Comparison of ENCODE assay signal across 20 mouse cellular contexts in the genomic region with DNA sequence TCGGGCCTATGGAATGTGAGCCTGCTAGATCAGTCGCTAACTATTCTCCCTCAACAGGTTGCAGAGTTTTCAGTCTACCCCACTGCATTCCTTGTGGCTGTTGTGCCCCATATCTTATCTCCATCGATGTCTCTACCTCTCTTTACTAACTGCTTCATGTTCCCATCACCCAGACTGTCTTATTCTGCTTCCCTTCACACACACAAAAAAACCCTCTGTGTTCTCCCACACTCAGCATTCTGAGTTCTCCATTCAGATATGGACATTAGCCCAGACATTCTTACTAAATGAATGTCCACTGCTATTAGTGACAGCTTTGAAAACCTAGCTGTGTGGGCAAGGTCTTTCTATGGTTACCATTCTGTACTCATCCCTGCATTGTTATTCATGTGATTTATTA. TPM values are rescaled to one million over a fixed set of nuclear protein-coding genes. Genes with fewer than 3 reads are reported as not detected.
DNase-seq lines count a peak whose midpoint lies in the region.
"Had no signal": no experiment of that assay in that cellular context is flagged by ENCODE, and none has a peak within 500 bp of the region (broad histone marks: within the 10 kb centered on the region; RNA-seq: fewer than 3 reads in every experiment).

No protein-coding gene starts in this region.

- 69% methylated on average over 3 of the region's 3 CpGs for WGBS in heart, embryonic 10.5 days

- no peaks in the 10 kb centered on the region for H3K27me3 ChIP-seq in heart, embryonic 10.5 days (ENCODE audit: insufficient read depth, poor library complexity, severe bottlenecking)
- H3K27me3 ChIP-seq: forebrain, embryonic 13.5 days; Patski had no signal

- H3K4me3 ChIP-seq in heart, embryonic 10.5 days: no peak overlapping the region
- H3K4me3 ChIP-seq: forebrain, embryonic 10.5 days; forebrain, embryonic 13.5 days had no signal

- peaks cover 6% of the 10 kb centered on the region; the same call in 1 of the 2 replicates for H3K9me3 ChIP-seq in heart, embryonic 10.5 days
- H3K9me3 ChIP-seq: forebrain, embryonic 10.5 days; forebrain, embryonic 13.5 days had no signal

- no peaks in the 10 kb centered on the region for H3K36me3 ChIP-seq in heart, embryonic 10.5 days
- H3K36me3 ChIP-seq: forebrain, embryonic 10.5 days had no signal

- no peak overlapping the region for H3K27ac ChIP-seq in heart, embryonic 10.5 days
- H3K27ac ChIP-seq: forebrain, embryonic 10.5 days; forebrain, embryonic 13.5 days; hindbrain, embryonic 14.5 days; hindbrain, postnatal 0 days had no signal

- H3K4me1 ChIP-seq in heart, embryonic 10.5 days: 0 out of 2 replicates have a peak, but pooled peaks cover 4% of the 10 kb centered on the region
- H3K4me1 ChIP-seq: forebrain, embryonic 10.5 days; forebrain, embryonic 13.5 days had no signal

- DNase-seq in heart, adult 8-10 months (ENCODE audit: low spot score): peak; percentile 6
- DNase-seq in heart, embryonic 10.5 days (ENCODE audit: low spot score): no peak
- peak; percentile 94 for DNase-seq in Muller cell, postnatal 12 days (ENCODE audit: inconsistent ontology term)
- peak; percentile 3 for DNase-seq in ZHBTc4 (ENCODE audit: low read depth, low spot score)
- DNase-seq in urinary bladder, postnatal 14 days (ENCODE audit: low spot score): no peak
- no peak for DNase-seq in thymus, postnatal 14 days
- DNase-seq: adrenal gland, adult 8-10 months; adrenal gland, postnatal 25 days; cerebellum, adult 11-12 months; cerebellum, adult 8-10 months; cerebellum, postnatal 10 days; forebrain, postnatal 0 days; gastrocnemius, postnatal 14 days; heart, postnatal 4 days; kidney, adult 2 months had no signal

RNA-seq across cellular contexts. Expression of a gene that starts 56.0 kb away (rescaled TPM):
- 10 to 100 TPM; 63.7 to 71.6 (median 65.6) TPM for total RNA-seq in heart, adult 8-10 months (2022)
- 20.8 and 23.1 TPM in 2 replicates for polyA plus RNA-seq in heart, embryonic 10.5 days (2016; fragmentation: Nextera tagmentation; extraction: Ambion mirVana)

Comparison
In these comparisons a context has a peak if more than half of its experiments do, and no peak if none do; other contexts are left out.
1. DNase-seq: peak in heart, adult 8-10 months (single experiment), Muller cell, postnatal 12 days (single experiment) and ZHBTc4 (single experiment); none in heart, embryonic 10.5 days (single experiment), urinary bladder, postnatal 14 days (single experiment) and thymus, postnatal 14 days (single experiment).